Mouse (Mus musculus) embryo, embryonic 10 days (tissue): ENCODE data around the gene Gm11596.
"Not testable (repeated sequence)": the region's sequence is repeated elsewhere in the genome, so short reads cannot be mapped to it uniquely, and the experiment has no call there.

Source experiments
- DNase-seq: peaks from one replicate; pipeline ENCODE4 v3.0.0-alpha.2; 2015; ENCODE audit warnings: low spot score

Gm11596 gene

DNA sequence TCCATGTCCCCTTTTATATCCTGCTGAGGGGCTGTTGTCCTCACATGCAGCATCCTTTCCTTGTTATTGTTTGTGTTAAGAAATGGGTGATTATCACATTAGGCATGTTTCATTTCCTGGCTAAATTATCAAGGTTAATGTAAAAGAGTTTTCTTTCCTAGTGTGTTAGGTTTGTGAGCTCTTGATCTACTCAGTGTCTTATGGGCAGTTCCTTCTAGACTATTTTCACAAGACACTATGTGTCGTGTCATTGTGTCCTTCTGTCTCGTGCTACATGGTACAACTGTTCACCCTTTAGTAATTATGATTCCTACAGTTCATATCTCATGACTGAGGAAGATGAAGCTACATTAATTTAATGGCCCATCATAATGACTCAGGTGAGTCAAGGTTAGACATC, at the start of gene Gm11596:
Gene Gm11596, minus strand, starts transcription at position 101 of the 400 bp plus-strand sequence.
- no peak for DNase-seq

DNA sequence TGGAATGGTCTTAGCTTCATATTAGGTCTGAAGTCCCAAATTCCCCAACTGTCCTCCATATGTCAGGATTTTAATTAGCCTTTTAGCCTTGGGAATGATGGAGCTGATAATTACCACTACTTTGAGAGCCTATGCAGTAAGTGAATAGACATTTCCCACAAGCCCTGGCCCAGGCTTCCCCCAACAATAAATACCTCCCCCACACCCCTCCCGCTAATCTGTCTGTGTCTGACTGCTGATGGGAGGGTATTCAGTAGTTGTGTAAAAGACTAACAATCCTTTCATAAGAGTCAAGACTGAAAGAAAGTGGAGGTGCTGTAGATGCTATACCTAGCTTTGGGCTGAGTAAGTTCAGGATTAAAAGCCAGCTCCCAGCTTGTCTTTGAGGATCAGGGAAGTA, 48.9 kb upstream of the Gm11596 start:
- DNase-seq = no peak

DNA sequence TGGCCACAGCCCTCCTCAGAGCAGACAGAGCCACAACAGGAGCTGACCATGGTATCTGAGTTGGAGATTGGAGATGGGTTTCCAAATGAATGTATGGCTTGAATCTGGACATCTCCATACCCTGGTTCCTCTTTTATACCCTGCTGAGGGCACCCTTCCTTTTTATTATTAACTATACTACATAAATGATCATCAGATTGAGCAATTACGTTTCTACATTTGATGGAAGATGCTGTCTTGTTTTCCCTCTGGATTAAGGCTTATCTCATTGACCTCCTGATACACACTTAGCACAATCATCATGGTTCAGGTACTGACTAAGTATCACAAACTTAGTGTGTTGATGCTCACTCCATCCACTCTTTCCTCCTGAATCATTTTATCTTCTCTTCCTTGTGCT, 44.7 kb upstream of the Gm11596 start, which contains the start of gene 2300003K06Rik:
Gene 2300003K06Rik, minus strand, starts transcription at position 101 of the 400 bp plus-strand sequence.
- no peak for DNase-seq

- not testable (repeated sequence) for DNase-seq
These were observed 22.3 kb upstream of the Gm11596 start, which contains the start of gene Gm11564 for GRCm38 (mm10) chr11:99815566-99815965. TSS of gene Gm11564 (minus strand) at chr11:99815666.

GRCm38 (mm10) chr11:99809792-99810191, 16.5 kb upstream of the Gm11596 start, which contains the start of gene Krtap4-13:
TSS of gene Krtap4-13 (minus strand) at chr11:99809892.
- DNase-seq = not testable (repeated sequence)

DNA sequence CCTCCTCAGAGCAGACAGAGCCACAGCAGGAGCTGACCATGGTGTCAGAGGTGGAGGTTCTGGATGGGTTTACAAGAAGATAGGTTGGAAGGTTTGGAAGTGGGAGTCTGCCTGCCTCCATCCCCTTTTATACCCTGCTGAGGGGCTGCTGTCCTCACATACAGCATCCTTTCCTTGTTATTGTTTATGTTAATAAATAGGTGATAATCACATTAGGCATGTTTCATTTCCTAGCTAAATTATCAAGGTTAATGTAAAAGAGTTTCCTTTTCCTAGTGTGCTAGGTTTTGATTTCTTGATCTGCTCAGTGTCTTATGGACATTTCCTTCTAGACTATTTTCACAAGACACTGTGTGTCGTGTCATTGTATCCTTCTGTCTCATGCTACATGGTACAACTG, 11.1 kb upstream of the Gm11596 start, which contains the start of gene Gm11554:
Gene Gm11554, minus strand, starts transcription at position 101 of the 400 bp plus-strand sequence.
- not testable (repeated sequence) for DNase-seq

DNA sequence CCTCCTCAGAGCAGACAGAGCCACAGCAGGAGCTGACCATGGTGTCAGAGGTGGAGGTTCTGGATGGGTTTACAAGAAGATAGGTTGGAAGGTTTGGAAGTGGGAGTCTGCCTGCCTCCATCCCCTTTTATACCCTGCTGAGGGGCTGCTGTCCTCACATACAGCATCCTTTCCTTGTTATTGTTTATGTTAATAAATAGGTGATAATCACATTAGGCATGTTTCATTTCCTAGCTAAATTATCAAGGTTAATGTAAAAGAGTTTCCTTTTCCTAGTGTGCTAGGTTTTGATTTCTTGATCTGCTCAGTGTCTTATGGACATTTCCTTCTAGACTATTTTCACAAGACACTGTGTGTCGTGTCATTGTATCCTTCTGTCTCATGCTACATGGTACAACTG, 5.6 kb upstream of the Gm11596 start, which contains the start of gene Gm11569:
Gene Gm11569, minus strand, starts transcription at position 101 of the 400 bp plus-strand sequence.
- not testable (repeated sequence) for DNase-seq

GRCm38 (mm10) chr11:99784900-99785299, 8.4 kb downstream of the Gm11596 start, which contains the start of gene Krtap4-9:
TSS of gene Krtap4-9 (plus strand) at chr11:99785200.
- not testable (repeated sequence) for DNase-seq

DNA sequence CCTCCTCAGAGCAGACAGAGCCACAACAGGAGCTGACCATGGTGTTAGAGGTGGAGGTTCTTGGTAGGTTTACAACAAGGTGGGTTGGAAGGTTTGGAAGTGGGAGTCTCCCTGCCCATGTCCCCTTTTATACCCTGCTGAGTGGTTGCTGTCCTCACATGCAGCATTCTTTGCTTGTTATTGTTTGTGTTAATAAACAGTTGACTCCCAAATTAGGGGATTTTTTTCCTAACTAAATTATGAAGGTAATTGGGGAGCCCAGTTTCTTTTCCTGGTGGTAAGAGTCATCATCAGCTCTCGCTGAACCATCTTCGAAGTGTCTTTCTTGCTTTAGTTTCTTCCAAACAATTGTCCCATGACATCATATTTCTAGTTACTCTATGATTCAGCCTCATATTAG, 12.7 kb downstream of the Gm11596 start, which contains the start of gene Krtap4-8:
Gene Krtap4-8, minus strand, starts transcription at position 101 of the 400 bp plus-strand sequence.
- DNase-seq = no peak

DNA sequence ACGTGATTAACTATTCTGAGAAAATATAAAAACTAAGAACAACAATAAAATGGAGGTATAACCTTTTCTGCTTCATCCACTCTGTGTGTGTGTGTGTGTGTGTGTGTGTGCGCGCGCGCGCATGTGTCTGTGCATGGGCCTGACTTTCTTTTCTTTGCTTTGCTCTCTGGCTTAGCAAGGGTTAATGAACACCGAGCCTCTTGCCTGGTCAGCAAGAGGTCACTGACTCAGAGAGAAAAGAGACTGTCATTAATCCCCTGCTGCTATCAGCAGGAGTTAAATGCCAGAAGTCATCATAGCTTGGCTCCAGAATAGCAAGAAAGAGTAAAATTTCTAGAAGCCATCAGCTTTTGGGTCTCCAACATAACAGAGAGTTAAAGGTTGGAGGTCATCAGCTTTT, 14.9 kb downstream of the Gm11596 start:
- peak; percentile 70 for DNase-seq

DNA sequence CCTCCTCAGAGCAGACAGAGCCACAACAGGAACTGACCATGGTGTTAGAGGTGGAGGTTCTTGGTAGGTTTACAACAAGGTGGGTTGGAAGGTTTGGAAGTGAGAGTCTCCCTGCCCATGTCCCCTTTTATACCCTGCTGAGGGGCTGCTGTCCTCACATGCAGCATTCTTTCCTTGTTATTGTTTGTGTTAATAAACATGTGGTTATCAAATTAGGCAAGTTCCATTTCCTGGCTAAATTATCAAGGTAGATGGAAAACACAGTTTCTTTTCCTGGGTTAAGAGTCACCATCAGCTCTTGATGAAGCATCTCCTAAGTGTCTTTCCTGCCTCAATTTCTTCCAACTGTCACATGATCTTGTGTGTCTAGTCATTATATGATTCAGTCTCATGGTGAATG, 20.5 kb downstream of the Gm11596 start, which contains the start of gene Gm11595:
Gene Gm11595, minus strand, starts transcription at position 101 of the 400 bp plus-strand sequence.
- not testable (repeated sequence) for DNase-seq

DNA sequence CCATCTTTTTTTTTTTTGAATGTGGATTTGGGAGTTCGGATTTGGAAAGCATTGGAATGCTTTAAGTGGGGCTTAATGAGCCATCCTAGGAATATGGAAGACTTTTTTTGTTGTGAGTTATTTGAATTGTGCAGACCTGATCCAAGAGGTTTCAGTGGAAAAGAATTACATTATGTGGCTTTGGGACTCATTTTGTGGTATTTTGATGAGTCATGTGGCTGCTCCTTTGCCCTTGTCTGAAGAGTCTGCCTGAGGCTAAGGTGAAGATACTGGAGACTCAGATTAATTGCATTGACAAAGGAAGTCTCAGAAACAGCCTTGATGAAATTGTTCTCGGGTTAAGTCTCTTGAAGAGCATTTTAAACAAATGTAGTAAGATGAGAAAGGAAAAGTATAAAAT, 24.9 kb downstream of the Gm11596 start:
- no peak for DNase-seq

- no peak for DNase-seq
These were observed 34.4 kb downstream of the Gm11596 start for GRCm38 (mm10) chr11:99758877-99759276.

DNA sequence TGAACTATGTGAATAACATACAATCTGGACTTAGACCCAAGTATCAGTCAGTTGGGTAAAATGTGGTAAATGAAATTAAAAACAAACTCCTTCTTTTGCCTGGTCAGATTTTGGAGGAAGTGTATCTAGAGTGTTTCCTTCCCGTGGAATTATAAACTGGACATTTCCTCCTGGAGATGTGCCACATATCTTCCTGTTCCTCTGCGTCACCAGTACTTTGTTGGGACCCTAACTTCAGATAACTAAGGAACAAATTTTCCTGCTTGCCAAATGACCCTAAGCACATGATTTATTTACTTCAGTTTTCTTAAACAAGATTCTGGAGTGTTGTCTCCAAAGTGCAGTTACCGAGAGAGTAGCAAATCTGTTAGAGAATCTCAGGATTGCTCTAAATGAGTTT, 49.3 kb downstream of the Gm11596 start:
- no peak for DNase-seq
